Mouse (Mus musculus) layer of hippocampus, adult 9-10 months (tissue): ENCODE data around the gene Trim26.
A peak's percentile ranks its signal among the peaks of the same experiment; 100 is the strongest.
"Not testable (repeated sequence)": the region's sequence is repeated elsewhere in the genome, so short reads cannot be mapped to it uniquely, and the experiment has no call there.

Experiments used
- DNase-seq: peaks from one replicate; pipeline ENCODE4 v3.0.0; 2022; ENCODE audit warnings: low spot score

Gene Trim26

GRCm38 (mm10) chr17:36836874-36837647 lies at the start of gene Trim26:
Trim26 (plus strand) TSS chr17:36837134.
- DNase-seq = peak; percentile 98

DNA sequence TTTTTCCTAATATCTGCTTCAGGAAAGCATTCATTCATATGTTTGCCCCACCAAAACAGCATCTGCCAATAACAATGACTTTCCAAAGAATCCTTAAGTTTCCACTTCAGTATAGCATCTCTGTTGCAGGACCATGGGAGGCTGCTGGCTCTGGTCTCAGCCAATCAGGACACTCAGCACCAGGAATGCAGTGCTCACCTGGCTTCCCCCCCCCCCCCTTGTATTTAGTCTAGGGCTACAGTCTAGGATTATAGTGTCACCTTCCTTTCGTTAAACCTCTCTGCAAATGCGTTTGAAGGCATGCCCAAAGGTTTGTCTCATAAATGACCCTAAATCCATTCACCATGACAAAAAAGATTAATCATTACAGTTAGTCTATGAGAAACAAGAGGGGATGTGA lies 48.6 kb upstream of the Trim26 start:
- DNase-seq = no peak

- peak; percentile 75 for DNase-seq
Observed at GRCm38 (mm10) chr17:36788801-36789200, 48.1 kb upstream of the Trim26 start.

DNA sequence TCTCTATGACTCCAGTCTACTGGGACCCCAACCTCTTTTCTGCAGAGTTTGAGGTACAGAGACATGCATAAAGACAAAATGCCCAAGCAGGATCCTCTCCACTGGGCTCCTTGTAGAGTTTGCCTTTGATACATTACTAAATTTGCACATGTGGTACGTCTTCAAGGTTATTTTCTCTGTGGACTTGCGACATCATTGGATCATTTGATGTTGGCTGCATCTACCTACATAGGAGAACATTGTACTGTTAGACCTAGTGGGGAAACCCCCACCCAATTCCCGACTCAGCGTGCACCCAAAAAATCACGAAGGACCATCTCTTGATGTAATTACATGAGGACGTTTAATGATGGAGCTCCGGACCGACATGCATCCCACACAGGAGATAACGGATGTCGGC lies 37.4 kb upstream of the Trim26 start:
- DNase-seq = no peak

GRCm38 (mm10) chr17:36799921-36800462 lies 36.9 kb upstream of the Trim26 start:
- DNase-seq = not testable (repeated sequence)

DNA sequence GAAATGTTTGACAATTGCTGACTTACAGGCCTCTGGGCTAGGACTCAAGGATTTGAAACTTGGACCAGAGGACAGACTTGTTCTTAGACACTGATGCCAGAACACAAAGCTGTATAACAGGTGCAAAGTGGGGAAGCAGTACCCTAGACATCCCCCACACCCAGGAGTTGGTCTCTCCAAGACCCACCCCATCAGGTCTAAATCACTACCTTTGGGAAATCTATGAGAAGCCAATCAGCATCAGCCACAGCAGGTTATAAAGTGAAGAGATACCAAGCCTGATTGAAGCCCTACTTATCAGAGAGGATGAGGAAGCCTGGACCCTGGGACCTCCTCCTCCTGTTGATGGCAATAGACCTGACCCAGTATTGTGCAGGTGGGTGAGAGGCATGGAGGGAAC lies 25.1 kb upstream of the Trim26 start, which contains the start of gene H2-M10.6:
H2-M10.6 (plus strand) TSS at position 301 of the 400 bp plus-strand sequence.
- no peak for DNase-seq

GRCm38 (mm10) chr17:36824005-36824404 lies 12.9 kb upstream of the Trim26 start:
- DNase-seq = peak; percentile 37

DNA sequence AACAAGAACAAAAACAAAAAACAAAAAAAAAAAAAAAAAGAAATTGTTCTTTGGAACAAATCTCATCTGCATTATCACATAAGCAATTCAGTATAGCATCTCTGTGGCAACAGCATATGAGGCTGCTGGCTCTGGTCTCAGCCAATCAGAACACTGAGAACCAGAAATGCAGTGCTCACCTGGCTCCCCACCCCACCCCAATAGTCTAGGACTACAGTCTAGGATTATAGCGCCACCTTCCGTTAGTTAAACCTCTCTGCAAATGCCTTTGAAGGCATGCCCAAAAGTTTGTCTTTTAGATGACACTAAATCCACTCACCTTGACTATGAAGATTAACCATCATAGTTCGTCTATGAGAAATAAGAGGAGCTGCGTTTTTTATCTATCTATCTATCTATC lies 11.4 kb upstream of the Trim26 start:
- DNase-seq = no peak

- DNase-seq = peak; percentile 87
Observed at GRCm38 (mm10) chr17:36826002-36826401, 10.9 kb upstream of the Trim26 start.

DNA sequence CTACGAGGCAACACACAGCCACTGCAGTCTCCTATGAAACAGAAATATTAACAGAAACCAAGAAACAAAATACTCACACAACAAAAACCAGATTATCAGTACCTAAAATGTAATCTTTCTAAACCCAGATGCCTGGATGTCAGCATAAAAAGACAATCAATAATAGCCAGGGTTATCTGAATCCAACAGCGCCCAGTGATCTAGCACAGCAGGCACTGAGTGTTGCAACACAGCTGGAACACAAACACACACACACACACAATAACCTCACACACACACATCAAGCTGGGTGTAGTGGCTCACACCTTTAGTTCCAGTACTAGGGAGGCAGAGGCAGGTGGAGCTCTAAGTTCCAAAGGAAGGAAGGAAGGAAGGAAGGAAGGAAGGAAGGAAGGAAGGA lies 8.4 kb upstream of the Trim26 start:
- no peak for DNase-seq

GRCm38 (mm10) chr17:36830470-36830869 lies 6.5 kb upstream of the Trim26 start:
- DNase-seq = no peak

- no peak for DNase-seq
Observed at GRCm38 (mm10) chr17:36832694-36833093, 4.2 kb upstream of the Trim26 start.

DNA sequence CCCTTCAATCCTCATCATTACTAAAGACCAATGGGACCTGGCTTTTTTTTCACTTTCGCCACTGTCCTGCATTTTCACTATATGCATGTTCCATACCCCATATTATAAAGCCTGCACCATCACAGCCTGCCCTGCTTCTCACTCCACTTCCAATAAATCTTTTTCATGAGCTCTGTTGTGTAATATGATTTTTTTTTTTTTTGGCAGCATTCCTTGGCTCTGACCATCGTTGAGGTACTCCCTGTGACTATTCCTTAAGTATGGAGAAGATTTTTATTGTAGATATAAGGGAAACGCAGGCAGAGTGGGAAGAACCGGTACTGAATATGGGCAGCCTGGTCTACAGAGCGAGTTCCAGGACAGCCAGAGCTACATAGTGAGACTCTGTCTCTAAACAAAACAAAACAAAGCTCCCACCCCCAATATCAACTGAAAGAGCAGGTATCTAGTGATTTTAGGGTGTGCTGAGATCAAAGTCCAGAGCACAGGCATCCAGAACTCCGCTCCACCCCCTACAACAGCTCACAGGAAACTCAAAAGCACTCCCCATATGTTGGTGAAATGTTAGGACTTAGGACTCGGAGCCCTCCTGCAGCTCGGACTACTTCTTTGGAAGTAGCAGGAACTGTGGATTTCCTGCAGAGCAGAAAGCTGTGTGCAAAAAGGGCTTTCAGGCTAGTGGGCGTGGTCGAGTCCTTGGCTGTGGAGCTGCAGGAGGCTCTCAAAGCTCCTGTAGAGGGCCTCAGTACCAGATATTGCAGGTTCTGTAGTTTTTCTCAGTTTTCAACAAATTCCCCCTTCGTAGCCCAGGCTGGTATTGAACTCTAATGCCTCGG lies 1.1 kb upstream of the Trim26 start:
- DNase-seq = peak; percentile 15

- DNase-seq = no peak
Observed at GRCm38 (mm10) chr17:36836427-36836812, 514 bp upstream of the Trim26 start.

DNA sequence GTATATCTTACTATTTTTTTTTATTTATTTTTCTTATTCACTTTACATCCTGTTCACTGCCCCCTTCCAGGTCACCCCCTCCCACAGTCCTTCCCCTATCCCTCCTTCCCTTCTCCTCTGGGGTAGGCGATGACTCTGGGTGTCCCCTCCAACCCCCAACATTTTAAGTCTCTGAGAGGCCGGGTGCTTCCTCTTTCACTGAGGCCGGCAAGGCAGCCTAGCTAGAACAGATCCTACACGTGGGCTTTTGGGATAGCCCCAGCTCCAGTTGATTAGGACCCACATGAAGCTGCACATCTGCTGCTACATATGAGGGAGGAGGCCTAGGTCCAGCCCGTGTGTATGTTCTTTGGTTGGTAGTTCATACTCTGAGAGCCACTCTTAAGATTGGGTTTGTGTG lies 2.1 kb downstream of the Trim26 start:
- DNase-seq = no peak

GRCm38 (mm10) chr17:36839931-36840330 lies 3.0 kb downstream of the Trim26 start:
- DNase-seq = no peak

GRCm38 (mm10) chr17:36840961-36841445 lies 4.1 kb downstream of the Trim26 start:
- no peak for DNase-seq

GRCm38 (mm10) chr17:36843696-36844095 lies 6.8 kb downstream of the Trim26 start:
- no peak for DNase-seq

DNA sequence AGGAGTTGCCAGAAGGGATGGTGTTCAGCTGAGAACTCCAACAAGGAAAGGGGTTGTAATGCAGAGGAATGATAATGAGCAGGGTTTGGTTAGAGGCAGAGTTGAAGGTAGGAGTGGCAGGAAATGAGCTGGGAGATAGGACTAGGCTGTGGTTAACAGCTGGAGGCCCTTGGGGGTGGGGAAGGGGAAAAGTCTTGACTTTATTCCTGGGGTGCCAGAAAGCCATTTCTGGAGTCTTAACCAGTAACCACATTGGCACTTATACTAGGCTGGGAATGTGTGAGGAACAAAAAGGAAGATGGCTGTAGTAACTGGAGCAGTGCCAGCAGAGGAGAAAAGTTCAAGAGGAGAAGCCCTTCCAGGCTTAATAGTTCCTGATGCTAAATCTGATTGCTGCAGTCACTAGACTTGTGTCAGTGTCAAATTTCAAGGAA lies 7.4 kb downstream of the Trim26 start:
- DNase-seq = no peak

DNA sequence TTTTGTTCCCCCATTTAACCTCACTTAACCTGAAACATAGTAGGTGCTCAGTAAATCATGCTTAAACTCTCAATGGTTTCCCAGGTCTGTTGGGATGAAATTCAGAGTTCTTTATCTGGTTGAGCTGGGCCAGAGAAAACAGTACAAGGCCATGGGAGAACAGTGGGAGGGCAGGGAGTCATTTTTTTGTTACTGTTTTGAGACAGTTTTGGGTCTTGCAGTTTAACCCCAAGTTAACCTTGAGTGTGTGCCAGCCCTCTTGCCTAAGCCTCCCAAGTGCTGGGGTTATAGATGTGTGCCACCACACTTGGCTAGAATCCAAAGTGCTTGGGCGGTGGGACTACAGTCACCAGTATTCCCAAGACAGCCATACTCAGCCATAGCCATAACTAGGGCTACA lies 7.8 kb downstream of the Trim26 start:
- DNase-seq = no peak

DNA sequence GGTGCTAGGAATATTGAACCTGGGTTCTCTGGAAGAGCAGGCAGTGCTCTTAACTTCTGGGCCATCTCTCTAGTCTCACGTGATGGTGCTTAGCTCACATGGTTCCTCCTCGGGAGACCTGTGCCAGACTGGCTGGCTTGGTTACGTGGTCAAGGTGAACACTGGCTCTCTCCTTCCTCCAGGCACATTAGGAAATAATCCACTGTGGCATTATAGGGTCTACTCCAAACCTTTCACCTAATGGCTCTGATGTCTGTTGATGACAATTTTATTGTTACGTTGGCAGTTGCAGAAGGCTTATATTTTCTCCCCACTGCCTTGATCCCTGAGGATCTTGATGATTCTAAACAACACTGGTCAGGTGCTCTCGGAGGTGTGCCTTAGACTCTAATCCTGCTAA lies 12.0 kb downstream of the Trim26 start:
- no peak for DNase-seq

DNA sequence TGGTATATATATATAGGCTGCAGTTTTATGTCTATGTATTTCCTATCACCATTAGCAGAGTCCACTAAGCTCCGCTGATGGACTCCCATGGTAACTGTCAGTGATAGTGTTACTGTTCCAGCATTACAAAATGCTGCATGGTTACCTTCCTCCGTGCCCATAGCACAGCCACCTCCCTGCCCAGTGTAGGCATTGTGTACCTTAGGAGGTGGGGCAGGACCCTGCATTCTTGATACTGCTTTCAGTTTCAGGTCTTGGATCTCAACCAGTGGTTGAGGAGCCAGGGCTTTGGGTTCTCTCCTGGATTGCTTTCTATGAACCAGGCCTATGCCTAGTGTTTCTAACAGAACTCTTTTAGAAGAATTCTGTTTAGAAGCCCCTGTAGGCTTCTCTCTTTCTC lies 13.1 kb downstream of the Trim26 start:
- DNase-seq = no peak

- DNase-seq = no peak
Observed at GRCm38 (mm10) chr17:36851200-36851599, 14.3 kb downstream of the Trim26 start.
